Mouse (Mus musculus) embryonic fibroblast, embryonic 13.5 days (primary cell): ENCODE results near the gene Ptgs1.

Source experiments
- CTCF ChIP-seq: IDR thresholded peaks from 2 replicates; pipeline ENCODE4 v1.5.1; 2011; ENCODE audit warnings: mild to moderate bottlenecking, control low read depth, low read length, moderate library complexity, borderline replicate concordance; ENCODE audit not compliant: insufficient read depth
- POLR2A ChIP-seq: IDR thresholded peaks from 2 replicates; pipeline ENCODE4 v1.6.1; 2011; ENCODE audit warnings: low read depth, mild to moderate bottlenecking, control low read depth, low read length, moderate library complexity

DNA sequence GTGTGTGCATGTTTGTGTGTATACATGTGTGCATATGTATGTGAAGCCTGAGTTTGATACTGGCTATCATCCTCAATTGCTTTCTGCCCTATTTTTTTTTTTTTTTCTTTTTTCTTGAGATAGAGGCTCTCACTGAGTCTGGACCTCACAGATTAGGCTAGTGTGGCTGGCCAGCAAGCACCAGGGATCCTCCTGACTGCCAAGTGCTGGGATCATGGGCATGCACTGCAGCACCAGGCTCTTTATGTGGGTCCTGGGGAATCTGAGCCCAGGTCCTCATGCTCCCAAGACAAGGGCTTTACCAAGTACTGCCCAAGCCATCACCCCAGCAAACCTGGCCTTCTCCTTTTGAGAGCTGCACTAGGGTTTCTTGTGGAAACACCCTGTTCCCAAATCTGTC lies 6.8 kb upstream of the Ptgs1 start:
- TF ChIP-seq CTCF (no peak), POLR2A (no peak)
